Comparison of ENCODE assay signal across 9 mouse cellular contexts in the genomic region with DNA sequence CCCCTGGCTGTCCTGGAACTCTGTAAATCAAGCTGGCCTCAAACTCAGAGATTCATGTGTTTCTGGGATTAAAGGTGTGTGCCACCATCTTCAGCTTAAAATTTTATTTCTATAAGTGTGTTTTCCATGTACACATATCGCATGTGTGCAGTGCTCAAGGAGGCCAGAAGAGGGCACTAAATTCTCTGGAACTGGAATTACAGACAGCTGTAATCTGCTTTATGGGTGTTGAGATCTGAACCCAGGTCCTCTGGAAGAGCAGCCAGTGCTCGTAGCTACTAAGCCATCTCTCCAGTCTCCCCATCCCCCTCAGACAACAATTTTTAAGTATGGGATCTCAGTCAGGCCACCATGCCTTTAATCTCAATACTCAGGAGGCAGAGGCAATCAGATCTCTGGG. TPM values are rescaled to one million over a fixed set of nuclear protein-coding genes. Genes with fewer than 3 reads are reported as not detected.
DNase-seq lines count a peak whose midpoint lies in the region; ATAC-seq and TF ChIP-seq lines count a peak whose summit lies in the region.
"Had no signal": no experiment of that assay in that cellular context is flagged by ENCODE, and none has a peak within 500 bp of the region (broad histone marks: within the 10 kb centered on the region; RNA-seq: fewer than 3 reads in every experiment).

No protein-coding gene starts in this region.

- no peak overlapping the region for H3K9ac ChIP-seq in liver, embryonic 12.5 days
- H3K9ac ChIP-seq in kidney, postnatal 0 days (ENCODE audit: low read depth, low read length): no peak overlapping the region
- H3K9ac ChIP-seq in stomach, postnatal 0 days (ENCODE audit: low read length): no peak overlapping the region
- H3K9ac ChIP-seq: embryonic facial prominence, embryonic 13.5 days had no signal

- no peaks in the 10 kb centered on the region for H3K36me3 ChIP-seq in liver, embryonic 12.5 days
- H3K36me3 ChIP-seq in kidney, postnatal 0 days (ENCODE audit: insufficient read depth, low read length): no peaks in the 10 kb centered on the region
- H3K36me3 ChIP-seq in stomach, postnatal 0 days (ENCODE audit: control insufficient read depth, insufficient read depth, low read length): no peaks in the 10 kb centered on the region
- H3K36me3 ChIP-seq: embryonic facial prominence, embryonic 13.5 days had no signal

- no peaks in the 10 kb centered on the region for H3K9me3 ChIP-seq in liver, embryonic 12.5 days (replicated peaks)
- no peaks in the 10 kb centered on the region for H3K9me3 ChIP-seq in kidney, postnatal 0 days (replicated peaks; ENCODE audit: low read length)
- no peaks in the 10 kb centered on the region for H3K9me3 ChIP-seq in stomach, postnatal 0 days (ENCODE audit: control insufficient read depth, low read length)
- H3K9me3 ChIP-seq: embryonic facial prominence, embryonic 13.5 days had no signal

- 78% methylated on average over 2 of the region's 2 CpGs for WGBS in liver, embryonic 12.5 days (ENCODE audit: insufficient replicate concordance)
- 92% methylated on average over 2 of the region's 2 CpGs for WGBS in kidney, postnatal 0 days
- WGBS in stomach, postnatal 0 days: 94% methylated on average over 2 of the region's 2 CpGs

- peaks cover 11% of the 10 kb centered on the region; the same call in 1 of the 2 replicates for H3K4me1 ChIP-seq in liver, embryonic 12.5 days
- no peaks in the 10 kb centered on the region for H3K4me1 ChIP-seq in kidney, postnatal 0 days (replicated peaks; ENCODE audit: insufficient read depth, low read length)
- no peaks in the 10 kb centered on the region for H3K4me1 ChIP-seq in stomach, postnatal 0 days (replicated peaks; ENCODE audit: control insufficient read depth, insufficient read depth)

- no peak for TF ChIP-seq EP300 in stomach, postnatal 0 days (optimal IDR thresholded peaks at IDR 0.05)

- H3K4me3 ChIP-seq in liver, embryonic 12.5 days: no peak overlapping the region
- H3K4me3 ChIP-seq in kidney, postnatal 0 days (replicated peaks; ENCODE audit: low read depth, low read length): no peak overlapping the region
- H3K4me3 ChIP-seq in stomach, postnatal 0 days (ENCODE audit: low read depth, low read length): no peak overlapping the region
- H3K4me3 ChIP-seq: embryonic facial prominence, embryonic 13.5 days had no signal

- TF ChIP-seq CTCF in kidney, postnatal 0 days (IDR thresholded peaks at IDR 0.05; ENCODE audit: low read depth): peak; percentile 62
- peak; percentile 63 for TF ChIP-seq CTCF in stomach, postnatal 0 days (IDR thresholded peaks at IDR 0.05; ENCODE audit: low read depth)

- no peak overlapping the region for H3K4me2 ChIP-seq in liver, embryonic 12.5 days
- no peak overlapping the region for H3K4me2 ChIP-seq in kidney, postnatal 0 days (ENCODE audit: low read length)
- no peak overlapping the region for H3K4me2 ChIP-seq in stomach, postnatal 0 days (replicated peaks; ENCODE audit: low read depth)
- H3K4me2 ChIP-seq: embryonic facial prominence, embryonic 13.5 days had no signal

- DNase-seq in liver: peak; percentile 69
- DNase-seq in T-cell, adult 2 months (ENCODE audit: low spot score): peak; percentile 63
- DNase-seq in kidney, postnatal 0 days (ENCODE audit: low spot score): no peak
- peak; percentile 41 for DNase-seq in stomach, postnatal 0 days (ENCODE audit: low spot score)
- DNase-seq in ovary, postnatal 10 days (ENCODE audit: low spot score): no peak
- no peak for DNase-seq in layer of hippocampus, postnatal 36 days

- H3K27me3 ChIP-seq in liver, embryonic 12.5 days (replicated peaks): peaks cover 15% of the 10 kb centered on the region
- H3K27me3 ChIP-seq in kidney, postnatal 0 days (ENCODE audit: insufficient read depth, low read length): no peaks in the 10 kb centered on the region
- no peaks in the 10 kb centered on the region for H3K27me3 ChIP-seq in stomach, postnatal 0 days (ENCODE audit: control insufficient read depth, insufficient read depth, low read length)
- H3K27me3 ChIP-seq: embryonic facial prominence, embryonic 13.5 days had no signal

- no peak overlapping the region for H3K27ac ChIP-seq in liver, embryonic 12.5 days
- H3K27ac ChIP-seq in kidney, postnatal 0 days: no peak overlapping the region
- no peak overlapping the region for H3K27ac ChIP-seq in stomach, postnatal 0 days (replicated peaks)
- H3K27ac ChIP-seq: embryonic facial prominence, embryonic 13.5 days had no signal

- no peak for ATAC-seq in liver, embryonic 12.5 days
- no peak for ATAC-seq in kidney, postnatal 0 days (replicated peaks; ENCODE audit: low FRiP score, low read depth)
- ATAC-seq in stomach, postnatal 0 days (ENCODE audit: low FRiP score, low TSS enrichment): 0 out of 2 replicates have a peak, but pooled peaks have one; percentile 26

RNA-seq across cellular contexts. Expression of a gene that starts 6.8 kb away (rescaled TPM):
- polyA plus RNA-seq in liver, embryonic 12.5 days (2016; fragmentation: Nextera tagmentation; extraction: Ambion mirVana): 140 and 145 TPM in 2 replicates
- polyA plus RNA-seq in kidney, postnatal 0 days (2015; fragmentation: Nextera tagmentation; extraction: Ambion mirVana): 170 and 196 TPM in 2 replicates
- polyA plus RNA-seq in stomach, postnatal 0 days (2015; fragmentation: Nextera tagmentation; extraction: Ambion mirVana): 110 TPM in 2 replicates
- total RNA-seq in layer of hippocampus, postnatal 36 days (2021): 10 to 100 TPM; 45.2 to 55.8 TPM

RNA-seq across cellular contexts. Expression of a gene that starts 24.1 kb away (rescaled TPM):
- polyA plus RNA-seq in liver, embryonic 12.5 days (2016; fragmentation: Nextera tagmentation; extraction: Ambion mirVana): 4.1 and 5.1 TPM in 2 replicates
- polyA plus RNA-seq in kidney, postnatal 0 days (2015; fragmentation: Nextera tagmentation; extraction: Ambion mirVana): 8.8 and 9.1 TPM in 2 replicates
- polyA plus RNA-seq in stomach, postnatal 0 days (2015; fragmentation: Nextera tagmentation; extraction: Ambion mirVana): 1.7 and 1.9 TPM in 2 replicates
- total RNA-seq in layer of hippocampus, postnatal 36 days (2021): 1 to 10 TPM; 2.7 to 2.8 TPM

RNA-seq across cellular contexts. Expression of a gene that starts 29.0 kb away (rescaled TPM):
- polyA plus RNA-seq in liver, embryonic 12.5 days (2016; fragmentation: Nextera tagmentation; extraction: Ambion mirVana): 6.3 and 7.9 TPM in 2 replicates
- 39.9 and 40.3 TPM in 2 replicates for polyA plus RNA-seq in kidney, postnatal 0 days (2015; fragmentation: Nextera tagmentation; extraction: Ambion mirVana)
- polyA plus RNA-seq in stomach, postnatal 0 days (2015; fragmentation: Nextera tagmentation; extraction: Ambion mirVana): 1.2 and 1.9 TPM in 2 replicates
- under 1 TPM in 1 of 2 experiments, not detected in 1; 0.65 TPM for total RNA-seq in layer of hippocampus, postnatal 36 days (2021)
- total RNA-seq: monocyte, adult 5-6 weeks had no signal

RNA-seq across cellular contexts. Expression of a gene that starts 35.9 kb away (rescaled TPM):
- 192 and 195 TPM in 2 replicates for polyA plus RNA-seq in liver, embryonic 12.5 days (2016; fragmentation: Nextera tagmentation; extraction: Ambion mirVana)
- 613 and 625 TPM in 2 replicates for polyA plus RNA-seq in kidney, postnatal 0 days (2015; fragmentation: Nextera tagmentation; extraction: Ambion mirVana)
- 153 and 174 TPM in 2 replicates for polyA plus RNA-seq in stomach, postnatal 0 days (2015; fragmentation: Nextera tagmentation; extraction: Ambion mirVana)
- 100 to 1,000 TPM; 105 to 115 TPM for total RNA-seq in layer of hippocampus, postnatal 36 days (2021)

RNA-seq across cellular contexts. Expression of a gene that starts 51.1 kb away (rescaled TPM):
- 219 and 226 TPM in 2 replicates for polyA plus RNA-seq in liver, embryonic 12.5 days (2016; fragmentation: Nextera tagmentation; extraction: Ambion mirVana)
- polyA plus RNA-seq in kidney, postnatal 0 days (2015; fragmentation: Nextera tagmentation; extraction: Ambion mirVana): 284 and 298 TPM in 2 replicates
- 222 and 230 TPM in 2 replicates for polyA plus RNA-seq in stomach, postnatal 0 days (2015; fragmentation: Nextera tagmentation; extraction: Ambion mirVana)
- total RNA-seq in layer of hippocampus, postnatal 36 days (2021): 100 to 1,000 TPM; 121 to 122 TPM

Comparison
In these comparisons a context has a peak if more than half of its experiments do, and no peak if none do; other contexts are left out.
1. DNase-seq: peak in liver (single experiment), T-cell, adult 2 months (single experiment) and stomach, postnatal 0 days (single experiment); none in kidney, postnatal 0 days (single experiment), ovary, postnatal 10 days (single experiment) and layer of hippocampus, postnatal 36 days (0 of 2).